ENCODE assay signal across 10 mouse cellular contexts in genomic region chr5:98166116-98166515, GRCm38 (mm10). TPM values are rescaled to one million over a fixed set of nuclear protein-coding genes. Genes with fewer than 3 reads are reported as not detected.
A peak's percentile ranks its signal among the peaks of the same experiment; 100 is the strongest.
DNase-seq lines count a peak whose midpoint lies in the region; ATAC-seq and TF ChIP-seq lines count a peak whose summit lies in the region.
"Had no signal": no experiment of that assay in that cellular context is flagged by ENCODE, and none has a peak within 500 bp of the region (broad histone marks: within the 10 kb centered on the region; RNA-seq: fewer than 3 reads in every experiment).

No protein-coding gene starts in this region.

- intact Hi-C loops in heart, postnatal 36 days (cut with DNase I) = loop anchor here (5.0 kb wide), 2 partner anchors 134 to 219 kb away; partner anchors contain the start of gene Antxr2

- no peak overlapping the region for H3K27ac ChIP-seq in neural tube, embryonic 11.5 days (ENCODE audit: low read depth, low read length)
- H3K27ac ChIP-seq in hindbrain, embryonic 16.5 days (ENCODE audit: low read depth, low read length) = no peak overlapping the region
- no peak overlapping the region for H3K27ac ChIP-seq in kidney, adult 2 months (ENCODE audit: insufficient read depth, low read depth, low read length)
- H3K27ac ChIP-seq: liver, embryonic 13.5 days had no signal

- H3K4me2 ChIP-seq in neural tube, embryonic 11.5 days (ENCODE audit: low read depth) = peak overlapping the region; percentile 66
- peak overlapping the region; percentile 66 for H3K4me2 ChIP-seq in hindbrain, embryonic 16.5 days (ENCODE audit: low read length)
- H3K4me2 ChIP-seq: liver, embryonic 13.5 days had no signal

- WGBS in neural tube, embryonic 11.5 days = 2% methylated on average over 15 of the region's 15 CpGs
- WGBS in hindbrain, embryonic 16.5 days = 3% methylated on average over 15 of the region's 15 CpGs
- WGBS in kidney, adult 2 months = 18% methylated on average over 15 of the region's 15 CpGs

- H3K4me3 ChIP-seq in neural tube, embryonic 11.5 days (ENCODE audit: low read depth, low read length) = no peak overlapping the region
- no peak overlapping the region; the same call in 1 of the 2 replicates for H3K4me3 ChIP-seq in hindbrain, embryonic 16.5 days (ENCODE audit: low read length)
- H3K4me3 ChIP-seq in kidney, adult 2 months (ENCODE audit: insufficient read depth, low read depth, low read length) = no peak overlapping the region
- H3K4me3 ChIP-seq: liver, embryonic 13.5 days had no signal

- H3K36me3 ChIP-seq in neural tube, embryonic 11.5 days (ENCODE audit: control insufficient read depth, insufficient read depth, low read length) = no peaks in the 10 kb centered on the region
- no peaks in the 10 kb centered on the region for H3K36me3 ChIP-seq in hindbrain, embryonic 16.5 days (ENCODE audit: control insufficient read depth, insufficient read depth, low read length)
- H3K36me3 ChIP-seq in kidney, adult 2 months (ENCODE audit: control insufficient read depth, insufficient read depth, low read length) = no peaks in the 10 kb centered on the region
- H3K36me3 ChIP-seq: liver, embryonic 13.5 days had no signal

- peak; percentile 86 for DNase-seq in heart, adult 11 months
- no peak for DNase-seq in heart, postnatal 36 days
- peak; percentile 29 for DNase-seq in neural tube, embryonic 11.5 days (ENCODE audit: low spot score)
- DNase-seq in neural tube, embryonic 10.5 days (ENCODE audit: extremely low spot score, low spot score) = no peak
- no peak for DNase-seq in kidney, adult 2 months
- DNase-seq in kidney, adult 8-10 months = no peak
- DNase-seq: gastrocnemius, adult 2 months; liver, embryonic 13.5 days had no signal

- H3K27me3 ChIP-seq in neural tube, embryonic 11.5 days (ENCODE audit: control insufficient read depth, insufficient read depth, low read length) = peaks cover 29% of the 10 kb centered on the region
- peaks cover 20% of the 10 kb centered on the region for H3K27me3 ChIP-seq in hindbrain, embryonic 16.5 days (replicated peaks; ENCODE audit: control insufficient read depth, insufficient read depth, low read length)
- peaks cover 13% of the 10 kb centered on the region for H3K27me3 ChIP-seq in kidney, adult 2 months (replicated peaks; ENCODE audit: control insufficient read depth, insufficient read depth, low read length)

- no peaks in the 10 kb centered on the region for H3K9me3 ChIP-seq in neural tube, embryonic 11.5 days (ENCODE audit: control insufficient read depth, low read length)
- no peaks in the 10 kb centered on the region for H3K9me3 ChIP-seq in hindbrain, embryonic 16.5 days (ENCODE audit: control insufficient read depth, low read length)
- H3K9me3 ChIP-seq: liver, embryonic 13.5 days had no signal

- H3K9ac ChIP-seq in neural tube, embryonic 11.5 days (ENCODE audit: low read length) = no peak overlapping the region
- no peak overlapping the region for H3K9ac ChIP-seq in hindbrain, embryonic 16.5 days (ENCODE audit: low read depth, low read length)
- H3K9ac ChIP-seq: liver, embryonic 13.5 days had no signal

- no peak for ATAC-seq in neural tube, embryonic 11.5 days (ENCODE audit: insufficient read depth, low FRiP score, low TSS enrichment)
- ATAC-seq in hindbrain, embryonic 16.5 days = peak; percentile 14; the same call in 1 of the 2 replicates
- ATAC-seq in megakaryocyte-erythroid progenitor cell, adult 5-6 weeks (replicated peaks; ENCODE audit: low FRiP score, low TSS enrichment, poor library complexity, severe bottlenecking) = no peak

- TF ChIP-seq CTCF in kidney, adult 2 months (conservative IDR thresholded peaks at IDR 0.05; ENCODE audit: insufficient read depth, insufficient read length, low read depth, low read length) = no peak

- H3K4me1 ChIP-seq in neural tube, embryonic 11.5 days (ENCODE audit: control insufficient read depth, insufficient read depth, low read length) = peaks cover 22% of the 10 kb centered on the region
- peaks cover 28% of the 10 kb centered on the region for H3K4me1 ChIP-seq in hindbrain, embryonic 16.5 days (ENCODE audit: control insufficient read depth, insufficient read depth, low read depth, low read length)
- H3K4me1 ChIP-seq in kidney, adult 2 months (ENCODE audit: control insufficient read depth, insufficient read depth, low read length) = peaks cover 4% of the 10 kb centered on the region; the same call in 1 of the 2 replicates

- no peak for TF ChIP-seq POLR2A in kidney, adult 2 months (IDR thresholded peaks at IDR 0.05; ENCODE audit: low read depth, low read length)

RNA-seq across cellular contexts. Expression of gene Prdm8, which starts 0.9 kb away (rescaled TPM):
- total RNA-seq in heart, postnatal 36 days (2021) = under 1 TPM; 0.25 to 0.35 TPM
- 5.9 and 6.1 TPM in 2 replicates for polyA plus RNA-seq in neural tube, embryonic 11.5 days (2014; fragmentation: Nextera tagmentation; extraction: Ambion mirVana)
- 3.1 and 3.2 TPM in 2 replicates for polyA plus RNA-seq in hindbrain, embryonic 16.5 days (2015; fragmentation: Nextera tagmentation; extraction: Ambion mirVana)
- 0.03 TPM in 2 replicates for polyA plus RNA-seq in kidney, adult 2 months (2012; rRNA removed)
- total RNA-seq in megakaryocyte-erythroid progenitor cell, adult 5-6 weeks (2014; fragmentation: Nextera tagmentation) = not detected in 2 replicates
- not detected in 2 replicates for total RNA-seq in megakaryocyte-erythroid progenitor cell, adult 5-6 weeks (2017)
- polyA plus RNA-seq: liver, embryonic 13.5 days had no signal

Comparison
In these comparisons a context has a peak if more than half of its experiments do, and no peak if none do; other contexts are left out.
1. DNase-seq: peak in heart, adult 11 months (single experiment) and neural tube, embryonic 11.5 days (single experiment); none in heart, postnatal 36 days (0 of 2), neural tube, embryonic 10.5 days (single experiment), kidney, adult 2 months (single experiment) and kidney, adult 8-10 months (0 of 2).